In genomic region chr3:103026174-103026573, GRCm38 (mm10) we compare ENCODE assay signal across 12 mouse cellular contexts. TPM values are rescaled to one million over a fixed set of nuclear protein-coding genes. Genes with fewer than 3 reads are reported as not detected.
A peak's percentile ranks its signal among the peaks of the same experiment; 100 is the strongest.
DNase-seq lines count a peak whose midpoint lies in the region; ATAC-seq and TF ChIP-seq lines count a peak whose summit lies in the region.
"Had no signal": no experiment of that assay in that cellular context is flagged by ENCODE, and none has a peak within 500 bp of the region (broad histone marks: within the 10 kb centered on the region; RNA-seq: fewer than 3 reads in every experiment).

No protein-coding gene starts in this region.

- no peaks in the 10 kb centered on the region for H3K27me3 ChIP-seq in forebrain, postnatal 0 days (ENCODE audit: insufficient read depth, low read length)
- H3K27me3 ChIP-seq in forebrain, embryonic 12.5 days = no peaks in the 10 kb centered on the region
- H3K27me3 ChIP-seq in midbrain, postnatal 0 days (ENCODE audit: insufficient read depth, low read length) = no peaks in the 10 kb centered on the region
- H3K27me3 ChIP-seq in midbrain, embryonic 10.5 days (ENCODE audit: low read depth, poor library complexity, severe bottlenecking) = no peaks in the 10 kb centered on the region
- no peaks in the 10 kb centered on the region for H3K27me3 ChIP-seq in neural tube, embryonic 15.5 days (replicated peaks)
- H3K27me3 ChIP-seq: liver, embryonic 15.5 days had no signal

- WGBS in forebrain, postnatal 0 days = 90% methylated on average over 1 of the region's 1 CpGs
- WGBS in forebrain, embryonic 12.5 days = 90% methylated on average over 1 of the region's 1 CpGs
- 97% methylated on average over 1 of the region's 1 CpGs for WGBS in midbrain, postnatal 0 days
- 93% methylated on average over 1 of the region's 1 CpGs for WGBS in midbrain, embryonic 10.5 days
- 97% methylated on average over 1 of the region's 1 CpGs for WGBS in neural tube, embryonic 15.5 days

- peaks cover 8% of the 10 kb centered on the region for H3K4me1 ChIP-seq in forebrain, postnatal 0 days (ENCODE audit: insufficient read depth)
- H3K4me1 ChIP-seq in forebrain, embryonic 12.5 days = peaks cover 13% of the 10 kb centered on the region
- H3K4me1 ChIP-seq in midbrain, postnatal 0 days (ENCODE audit: insufficient read depth, low read length) = peaks cover 4% of the 10 kb centered on the region; the same call in 1 of the 2 replicates
- H3K4me1 ChIP-seq in midbrain, embryonic 10.5 days = peaks cover 9% of the 10 kb centered on the region
- peaks cover 14% of the 10 kb centered on the region for H3K4me1 ChIP-seq in neural tube, embryonic 15.5 days

- H3K9me3 ChIP-seq in forebrain, postnatal 0 days (ENCODE audit: low read length) = no peaks in the 10 kb centered on the region
- H3K9me3 ChIP-seq in forebrain, embryonic 12.5 days = no peaks in the 10 kb centered on the region
- no peaks in the 10 kb centered on the region for H3K9me3 ChIP-seq in midbrain, postnatal 0 days (ENCODE audit: low read length)
- H3K9me3 ChIP-seq in midbrain, embryonic 10.5 days (replicated peaks) = no peaks in the 10 kb centered on the region
- no peaks in the 10 kb centered on the region for H3K9me3 ChIP-seq in neural tube, embryonic 15.5 days (replicated peaks)
- H3K9me3 ChIP-seq: liver, embryonic 15.5 days had no signal

- ATAC-seq in forebrain, postnatal 0 days = no peak
- no peak for ATAC-seq in forebrain, embryonic 12.5 days (ENCODE audit: low FRiP score)
- ATAC-seq in midbrain, postnatal 0 days (ENCODE audit: low FRiP score) = no peak
- no peak for ATAC-seq in neural tube, embryonic 15.5 days (ENCODE audit: low FRiP score)

- peaks cover 14% of the 10 kb centered on the region; the same call in 1 of the 2 replicates for H3K36me3 ChIP-seq in forebrain, postnatal 0 days (ENCODE audit: insufficient read depth)
- H3K36me3 ChIP-seq in forebrain, embryonic 12.5 days (replicated peaks) = peaks cover 32% of the 10 kb centered on the region
- peaks cover 5% of the 10 kb centered on the region; the same call in 1 of the 2 replicates for H3K36me3 ChIP-seq in midbrain, postnatal 0 days (ENCODE audit: insufficient read depth, low read length)
- peaks cover 74% of the 10 kb centered on the region for H3K36me3 ChIP-seq in midbrain, embryonic 10.5 days
- peaks cover 20% of the 10 kb centered on the region for H3K36me3 ChIP-seq in neural tube, embryonic 15.5 days

- no peak overlapping the region for H3K4me2 ChIP-seq in forebrain, postnatal 0 days (ENCODE audit: low read depth)
- no peak overlapping the region for H3K4me2 ChIP-seq in forebrain, embryonic 12.5 days
- H3K4me2 ChIP-seq in midbrain, postnatal 0 days (ENCODE audit: low read depth, low read length, poor library complexity, severe bottlenecking) = no peak overlapping the region
- H3K4me2 ChIP-seq in neural tube, embryonic 15.5 days = no peak overlapping the region
- H3K4me2 ChIP-seq: hindbrain, embryonic 14.5 days; liver, embryonic 15.5 days had no signal

- no peak for DNase-seq in forebrain, postnatal 0 days
- no peak for DNase-seq in midbrain, postnatal 0 days (ENCODE audit: low spot score)
- DNase-seq in midbrain, embryonic 10.5 days (ENCODE audit: low spot score) = no peak
- DNase-seq in induced T-regulatory cell, adult 2 months (ENCODE audit: low read depth) = peak; percentile 77
- peak; percentile 31 for DNase-seq in thymus, postnatal 25 days
- no peak for DNase-seq in layer of hippocampus, adult 18-20 months (ENCODE audit: low spot score in 2 of 2)

- TF ChIP-seq CTCF in forebrain, postnatal 0 days (IDR thresholded peaks at IDR 0.05; ENCODE audit: low read depth) = peak; percentile 38
- peak; percentile 51 for TF ChIP-seq CTCF in midbrain, postnatal 0 days (IDR thresholded peaks at IDR 0.05)

- no peak overlapping the region for H3K9ac ChIP-seq in forebrain, postnatal 0 days
- no peak overlapping the region for H3K9ac ChIP-seq in forebrain, embryonic 12.5 days
- no peak overlapping the region for H3K9ac ChIP-seq in midbrain, postnatal 0 days (replicated peaks; ENCODE audit: low read length, poor library complexity, severe bottlenecking)
- no peak overlapping the region for H3K9ac ChIP-seq in neural tube, embryonic 15.5 days (replicated peaks)
- H3K9ac ChIP-seq: hindbrain, embryonic 14.5 days; liver, embryonic 15.5 days had no signal

- H3K4me3 ChIP-seq in forebrain, postnatal 0 days (ENCODE audit: low read depth, low read length) = no peak overlapping the region
- no peak overlapping the region for H3K4me3 ChIP-seq in forebrain, embryonic 12.5 days (replicated peaks)
- H3K4me3 ChIP-seq in midbrain, postnatal 0 days (ENCODE audit: low read depth, low read length) = no peak overlapping the region
- no peak overlapping the region for H3K4me3 ChIP-seq in midbrain, embryonic 10.5 days
- H3K4me3 ChIP-seq in neural tube, embryonic 15.5 days (replicated peaks) = no peak overlapping the region
- H3K4me3 ChIP-seq: liver, embryonic 15.5 days had no signal

- no peak overlapping the region for H3K27ac ChIP-seq in forebrain, postnatal 0 days (ENCODE audit: low read depth, low read length)
- no peak overlapping the region for H3K27ac ChIP-seq in forebrain, embryonic 12.5 days
- H3K27ac ChIP-seq in midbrain, postnatal 0 days (ENCODE audit: low read depth, low read length) = no peak overlapping the region
- H3K27ac ChIP-seq in midbrain, embryonic 10.5 days (replicated peaks) = no peak overlapping the region
- H3K27ac ChIP-seq in neural tube, embryonic 15.5 days (replicated peaks) = no peak overlapping the region
- H3K27ac ChIP-seq: hindbrain, embryonic 14.5 days; liver, embryonic 15.5 days had no signal

RNA-seq across cellular contexts. Expression of gene Csde1, which starts 5.9 kb away (rescaled TPM):
- total RNA-seq in forebrain, postnatal 0 days (2014; rRNA removed) = 330 and 341 TPM in 2 replicates
- polyA plus RNA-seq in forebrain, postnatal 0 days (2015; fragmentation: Nextera tagmentation; extraction: Ambion mirVana) = 269 and 315 TPM in 2 replicates
- 532 and 540 TPM in 2 replicates for polyA plus RNA-seq in forebrain, embryonic 12.5 days (2016; fragmentation: Nextera tagmentation; extraction: Ambion mirVana)
- 222 and 287 TPM in 2 replicates for total RNA-seq in midbrain, postnatal 0 days (2014; rRNA removed)
- polyA plus RNA-seq in midbrain, postnatal 0 days (2015; fragmentation: Nextera tagmentation; extraction: Ambion mirVana) = 256 and 287 TPM in 2 replicates
- 448 and 507 TPM in 2 replicates for polyA plus RNA-seq in midbrain, embryonic 10.5 days (2016; fragmentation: Nextera tagmentation; extraction: Ambion mirVana)
- 100 to 1,000 TPM; 228 to 240 TPM for total RNA-seq in layer of hippocampus, adult 18-20 months (2021)
- polyA plus RNA-seq in neural tube, embryonic 15.5 days (2015; fragmentation: Nextera tagmentation; extraction: Ambion mirVana) = 294 and 309 TPM in 2 replicates

RNA-seq across cellular contexts. Expression of gene Sike1, which starts 30.7 kb away (rescaled TPM):
- 25.9 and 29.6 TPM in 2 replicates for total RNA-seq in forebrain, postnatal 0 days (2014; rRNA removed)
- 43.0 and 48.2 TPM in 2 replicates for polyA plus RNA-seq in forebrain, postnatal 0 days (2015; fragmentation: Nextera tagmentation; extraction: Ambion mirVana)
- 77.2 and 86.8 TPM in 2 replicates for polyA plus RNA-seq in forebrain, embryonic 12.5 days (2016; fragmentation: Nextera tagmentation; extraction: Ambion mirVana)
- 49.1 and 88.9 TPM in 2 replicates for total RNA-seq in midbrain, postnatal 0 days (2014; rRNA removed)
- 42.4 and 48.3 TPM in 2 replicates for polyA plus RNA-seq in midbrain, postnatal 0 days (2015; fragmentation: Nextera tagmentation; extraction: Ambion mirVana)
- 81.3 and 92.9 TPM in 2 replicates for polyA plus RNA-seq in midbrain, embryonic 10.5 days (2016; fragmentation: Nextera tagmentation; extraction: Ambion mirVana)
- total RNA-seq in layer of hippocampus, adult 18-20 months (2021) = 10 to 100 TPM; 64.1 to 65.3 TPM
- polyA plus RNA-seq in neural tube, embryonic 15.5 days (2015; fragmentation: Nextera tagmentation; extraction: Ambion mirVana) = 55.4 and 57.8 TPM in 2 replicates

RNA-seq across cellular contexts. Expression of gene Nras, which starts 31.9 kb away (rescaled TPM):
- total RNA-seq in forebrain, postnatal 0 days (2014; rRNA removed) = 71.8 and 78.2 TPM in 2 replicates
- 74.2 and 81.9 TPM in 2 replicates for polyA plus RNA-seq in forebrain, postnatal 0 days (2015; fragmentation: Nextera tagmentation; extraction: Ambion mirVana)
- 136 and 162 TPM in 2 replicates for polyA plus RNA-seq in forebrain, embryonic 12.5 days (2016; fragmentation: Nextera tagmentation; extraction: Ambion mirVana)
- total RNA-seq in midbrain, postnatal 0 days (2014; rRNA removed) = 51.3 and 60.3 TPM in 2 replicates
- polyA plus RNA-seq in midbrain, postnatal 0 days (2015; fragmentation: Nextera tagmentation; extraction: Ambion mirVana) = 60.3 and 67.9 TPM in 2 replicates
- polyA plus RNA-seq in midbrain, embryonic 10.5 days (2016; fragmentation: Nextera tagmentation; extraction: Ambion mirVana) = 161 and 170 TPM in 2 replicates
- 10 to 100 TPM; 50.5 to 65.4 TPM for total RNA-seq in layer of hippocampus, adult 18-20 months (2021)
- 76.8 and 85.3 TPM in 2 replicates for polyA plus RNA-seq in neural tube, embryonic 15.5 days (2015; fragmentation: Nextera tagmentation; extraction: Ambion mirVana)

RNA-seq across cellular contexts. Expression of gene Ampd1, which starts 47.6 kb away (rescaled TPM):
- total RNA-seq in forebrain, postnatal 0 days (2014; rRNA removed) = not detected in 2 replicates
- polyA plus RNA-seq in forebrain, postnatal 0 days (2015; fragmentation: Nextera tagmentation; extraction: Ambion mirVana) = not detected in 2 replicates
- not detected in 2 replicates for polyA plus RNA-seq in forebrain, embryonic 12.5 days (2016; fragmentation: Nextera tagmentation; extraction: Ambion mirVana)
- total RNA-seq in midbrain, postnatal 0 days (2014; rRNA removed) = not detected in 2 replicates
- polyA plus RNA-seq in midbrain, postnatal 0 days (2015; fragmentation: Nextera tagmentation; extraction: Ambion mirVana) = not detected in 2 replicates
- not detected in 2 replicates for polyA plus RNA-seq in midbrain, embryonic 10.5 days (2016; fragmentation: Nextera tagmentation; extraction: Ambion mirVana)
- not detected for total RNA-seq in layer of hippocampus, adult 18-20 months (2021)
- polyA plus RNA-seq in neural tube, embryonic 15.5 days (2015; fragmentation: Nextera tagmentation; extraction: Ambion mirVana) = 0.86 and 0.88 TPM in 2 replicates
- total RNA-seq: layer of hippocampus, adult 8-10 months had no signal
- polyA plus RNA-seq: embryonic facial prominence, embryonic 11.5 days; hindbrain, embryonic 14.5 days had no signal

Comparison
In these comparisons a context has a peak if more than half of its experiments do, and no peak if none do; other contexts are left out.
1. DNase-seq: peak in induced T-regulatory cell, adult 2 months (single experiment) and thymus, postnatal 25 days (single experiment); none in forebrain, postnatal 0 days (single experiment), midbrain, postnatal 0 days (single experiment), midbrain, embryonic 10.5 days (single experiment) and layer of hippocampus, adult 18-20 months (0 of 2).